Mouse (Mus musculus): ENCODE measurements at regions not wholly inside any gene's neighbourhood (a gene's known extent, or its start where the extent isn't known, plus 50 kb on each side); places are given as distances from the start of the nearest gene placed in this dataset.
"Not testable (repeated sequence)": the region's sequence is repeated elsewhere in the genome, so short reads cannot be mapped to it uniquely, and the experiment has no call there.

- H3K27me3 ChIP-seq (ENCODE audit: control insufficient read depth, insufficient read depth, low read length); H3K4me2 ChIP-seq (ENCODE audit: low read depth, low read length); H3K27ac ChIP-seq (replicated peaks; ENCODE audit: low read depth, low read length); H3K4me1 ChIP-seq (ENCODE audit: control insufficient read depth, insufficient read depth, low read length); H3K9me3 ChIP-seq (replicated peaks; ENCODE audit: control insufficient read depth, low read length); H3K4me3 ChIP-seq (ENCODE audit: low read depth, low read length); H3K36me3 ChIP-seq (replicated peaks; ENCODE audit: control insufficient read depth, insufficient read depth, low read depth, low read length); DNase-seq (ENCODE audit: low spot score); H3K9ac ChIP-seq (replicated peaks; ENCODE audit: low read length); ATAC-seq (replicated peaks; ENCODE audit: insufficient number of reproducible peaks, low FRiP score, low TSS enrichment, low read depth): not testable (repeated sequence)
- 84% methylated on average over 4 of the region's 4 CpGs for WGBS
Measured at GRCm38 (mm10) chr6:22789731-22790130, 85.6 kb upstream of the Ptprz1 start.

GRCm38 (mm10) chr6:22791801-22792200 lies 83.5 kb upstream of the Ptprz1 start:
- H3K4me3 ChIP-seq (ENCODE audit: low read depth, low read length), result no peak overlapping the region
- no peak overlapping the region for H3K9ac ChIP-seq (replicated peaks; ENCODE audit: low read length)
- DNase-seq (ENCODE audit: low spot score) (no peak), ATAC-seq (replicated peaks; ENCODE audit: insufficient number of reproducible peaks, low FRiP score, low TSS enrichment, low read depth) (no peak)
- no peaks in the 10 kb centered on the region for H3K9me3 ChIP-seq (replicated peaks; ENCODE audit: control insufficient read depth, low read length)
- WGBS, result 97% methylated on average over 4 of the region's 4 CpGs
- H3K4me2 ChIP-seq (ENCODE audit: low read depth, low read length), result no peak overlapping the region
- no peaks in the 10 kb centered on the region for H3K4me1 ChIP-seq (ENCODE audit: control insufficient read depth, insufficient read depth, low read length)
- no peaks in the 10 kb centered on the region for H3K27me3 ChIP-seq (ENCODE audit: control insufficient read depth, insufficient read depth, low read length)
- no peaks in the 10 kb centered on the region for H3K36me3 ChIP-seq (replicated peaks; ENCODE audit: control insufficient read depth, insufficient read depth, low read depth, low read length)
- no peak overlapping the region for H3K27ac ChIP-seq (replicated peaks; ENCODE audit: low read depth, low read length)

DNA sequence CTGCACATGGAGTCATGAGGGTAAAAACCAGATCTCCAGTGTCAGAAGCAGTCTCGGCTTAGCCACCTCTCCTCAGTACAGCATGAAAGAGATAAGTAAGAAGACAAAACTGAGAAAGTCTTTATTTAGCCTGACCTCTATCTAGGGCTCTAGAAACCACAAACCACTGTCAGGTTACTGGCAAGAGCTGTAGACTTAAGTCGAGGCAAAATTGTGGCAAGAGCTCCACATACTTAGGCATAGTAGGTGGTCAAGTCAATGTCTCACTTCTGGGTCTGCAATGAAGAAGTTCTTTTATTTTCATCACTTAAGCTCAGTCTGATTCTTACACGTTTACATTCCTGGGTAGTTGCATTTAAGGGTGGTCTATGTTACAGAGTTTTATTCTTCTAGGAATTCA lies 82.7 kb upstream of the Ptprz1 start:
- ATAC-seq (replicated peaks; ENCODE audit: insufficient number of reproducible peaks, low FRiP score, low TSS enrichment, low read depth) (no peak), DNase-seq (ENCODE audit: low spot score) (no peak)
- no peaks in the 10 kb centered on the region for H3K36me3 ChIP-seq (replicated peaks; ENCODE audit: control insufficient read depth, insufficient read depth, low read depth, low read length)
- H3K27me3 ChIP-seq (ENCODE audit: control insufficient read depth, insufficient read depth, low read length), result no peaks in the 10 kb centered on the region
- WGBS, result 77% methylated on average over 3 of the region's 3 CpGs
- no peak overlapping the region for H3K4me3 ChIP-seq (ENCODE audit: low read depth, low read length)
- H3K4me1 ChIP-seq (ENCODE audit: control insufficient read depth, insufficient read depth, low read length), result no peaks in the 10 kb centered on the region
- no peak overlapping the region for H3K4me2 ChIP-seq (ENCODE audit: low read depth, low read length)
- no peak overlapping the region for H3K27ac ChIP-seq (replicated peaks; ENCODE audit: low read depth, low read length)
- H3K9ac ChIP-seq (replicated peaks; ENCODE audit: low read length), result no peak overlapping the region
- H3K9me3 ChIP-seq (replicated peaks; ENCODE audit: control insufficient read depth, low read length), result no peaks in the 10 kb centered on the region

DNA sequence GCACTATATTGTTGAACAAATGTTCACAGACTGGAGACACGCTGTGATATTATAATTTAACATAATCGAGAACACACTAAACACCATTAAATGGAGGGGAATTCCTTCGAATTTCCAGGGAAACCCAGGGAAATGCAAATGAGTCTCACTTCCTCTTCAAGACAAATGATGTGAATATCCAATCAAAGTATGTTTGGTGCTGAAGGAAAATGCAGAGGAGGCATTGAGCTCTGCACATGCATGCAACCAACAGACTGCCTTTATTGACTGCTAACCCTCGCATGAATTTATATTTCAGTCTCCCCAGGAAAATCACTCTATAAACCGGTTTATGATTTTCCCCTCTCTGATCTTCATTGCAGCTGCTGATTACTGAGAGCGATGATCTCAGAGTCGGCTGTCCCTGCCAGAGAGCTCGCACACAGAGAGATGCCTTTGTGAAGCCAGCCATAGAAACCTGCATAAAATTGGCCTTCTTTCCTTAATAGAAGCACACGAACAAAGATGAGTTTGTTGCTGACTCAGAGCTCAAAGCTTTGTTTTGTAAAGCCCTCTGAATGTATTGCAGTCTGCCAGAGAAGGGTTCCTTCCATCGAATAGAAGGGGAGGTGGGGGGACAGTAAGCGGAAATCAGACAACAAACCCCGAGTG lies 81.1 kb upstream of the Ptprz1 start:
- ATAC-seq (replicated peaks; ENCODE audit: insufficient number of reproducible peaks, low FRiP score, low TSS enrichment, low read depth), result 0 out of 2 replicates have a peak, but pooled peaks have one; percentile 70
- no peak overlapping the region for H3K27ac ChIP-seq (replicated peaks; ENCODE audit: low read depth, low read length)

DNA sequence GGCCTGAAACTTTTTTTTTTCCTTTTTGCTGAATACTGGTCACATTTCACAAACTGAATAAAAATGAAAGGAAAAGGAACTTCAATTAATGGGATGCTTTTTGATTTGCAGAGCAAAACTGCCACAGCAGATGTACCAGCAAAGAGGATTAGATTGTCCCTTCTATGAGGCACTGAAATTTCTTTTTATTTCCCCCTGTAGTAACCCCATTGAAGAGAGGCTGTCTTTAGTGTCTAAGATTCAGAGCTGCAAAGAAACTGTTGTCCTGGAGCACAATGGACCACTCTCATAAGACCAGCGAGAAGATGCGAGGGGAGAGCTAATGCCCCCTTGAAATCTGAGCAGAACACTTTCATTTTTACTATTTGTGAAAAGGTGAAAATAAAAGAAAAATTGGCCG lies 80.5 kb upstream of the Ptprz1 start:
- DNase-seq (ENCODE audit: low spot score), result peak; percentile 28
- no peak overlapping the region for H3K9ac ChIP-seq (replicated peaks; ENCODE audit: low read length)
- WGBS, result 43% methylated on average over 3 of the region's 3 CpGs
- H3K27ac ChIP-seq (replicated peaks; ENCODE audit: low read depth, low read length), result no peak overlapping the region
- H3K4me1 ChIP-seq (ENCODE audit: control insufficient read depth, insufficient read depth, low read length), result no peaks in the 10 kb centered on the region
- H3K27me3 ChIP-seq (ENCODE audit: control insufficient read depth, insufficient read depth, low read length), result no peaks in the 10 kb centered on the region
- no peaks in the 10 kb centered on the region for H3K36me3 ChIP-seq (replicated peaks; ENCODE audit: control insufficient read depth, insufficient read depth, low read depth, low read length)
- no peak; the same call in 1 of the 2 replicates for ATAC-seq (replicated peaks; ENCODE audit: insufficient number of reproducible peaks, low FRiP score, low TSS enrichment, low read depth)
- H3K9me3 ChIP-seq (replicated peaks; ENCODE audit: control insufficient read depth, low read length), result no peaks in the 10 kb centered on the region
- no peak overlapping the region for H3K4me3 ChIP-seq (ENCODE audit: low read depth, low read length)
- no peak overlapping the region for H3K4me2 ChIP-seq (ENCODE audit: low read depth, low read length)

More for the DNA sequence above, 81.1 kb upstream of the Ptprz1 start:
- Histone ChIP-seq H3K9ac (replicated peaks; ENCODE audit: low read length) (no peak overlapping the region), H3K4me2 (ENCODE audit: low read depth, low read length) (no peak overlapping the region), H3K36me3 (replicated peaks; ENCODE audit: control insufficient read depth, insufficient read depth, low read depth, low read length) (no peaks in the 10 kb centered on the region), H3K4me3 (ENCODE audit: low read depth, low read length) (no peak overlapping the region), H3K4me1 (ENCODE audit: control insufficient read depth, insufficient read depth, low read length) (no peaks in the 10 kb centered on the region), H3K27me3 (ENCODE audit: control insufficient read depth, insufficient read depth, low read length) (no peaks in the 10 kb centered on the region), H3K9me3 (replicated peaks; ENCODE audit: control insufficient read depth, low read length) (no peaks in the 10 kb centered on the region)
- peak; percentile 52 for DNase-seq (ENCODE audit: low spot score)
- 38% methylated on average over 12 of the region's 12 CpGs for WGBS

GRCm38 (mm10) chr6:22795291-22795860 lies 79.9 kb upstream of the Ptprz1 start:
- no peaks in the 10 kb centered on the region for H3K27me3 ChIP-seq (ENCODE audit: control insufficient read depth, insufficient read depth, low read length)
- DNase-seq (ENCODE audit: low spot score) (no peak), ATAC-seq (replicated peaks; ENCODE audit: insufficient number of reproducible peaks, low FRiP score, low TSS enrichment, low read depth) (no peak; the same call in 1 of the 2 replicates)
- H3K36me3 ChIP-seq (replicated peaks; ENCODE audit: control insufficient read depth, insufficient read depth, low read depth, low read length), result no peaks in the 10 kb centered on the region
- H3K27ac ChIP-seq (replicated peaks; ENCODE audit: low read depth, low read length), result no peak overlapping the region
- 38% methylated on average over 6 of the region's 6 CpGs for WGBS
- H3K4me2 ChIP-seq (ENCODE audit: low read depth, low read length), result no peak overlapping the region
- H3K4me3 ChIP-seq (ENCODE audit: low read depth, low read length), result no peak overlapping the region
- H3K9me3 ChIP-seq (replicated peaks; ENCODE audit: control insufficient read depth, low read length), result no peaks in the 10 kb centered on the region
- no peaks in the 10 kb centered on the region for H3K4me1 ChIP-seq (ENCODE audit: control insufficient read depth, insufficient read depth, low read length)
- no peak overlapping the region for H3K9ac ChIP-seq (replicated peaks; ENCODE audit: low read length)

GRCm38 (mm10) chr6:22801908-22802307 lies 73.4 kb upstream of the Ptprz1 start:
- no peaks in the 10 kb centered on the region for H3K9me3 ChIP-seq (replicated peaks; ENCODE audit: control insufficient read depth, low read length)
- no peak for DNase-seq (ENCODE audit: low spot score)
- 75% methylated on average over 3 of the region's 3 CpGs for WGBS
- H3K4me3 ChIP-seq (ENCODE audit: low read depth, low read length), result no peak overlapping the region
- no peaks in the 10 kb centered on the region for H3K4me1 ChIP-seq (ENCODE audit: control insufficient read depth, insufficient read depth, low read length)
- no peak overlapping the region for H3K9ac ChIP-seq (replicated peaks; ENCODE audit: low read length)
- no peak overlapping the region for H3K27ac ChIP-seq (replicated peaks; ENCODE audit: low read depth, low read length)
- no peak for ATAC-seq (replicated peaks; ENCODE audit: insufficient number of reproducible peaks, low FRiP score, low TSS enrichment, low read depth)
- no peaks in the 10 kb centered on the region for H3K36me3 ChIP-seq (replicated peaks; ENCODE audit: control insufficient read depth, insufficient read depth, low read depth, low read length)
- H3K27me3 ChIP-seq (ENCODE audit: control insufficient read depth, insufficient read depth, low read length), result no peaks in the 10 kb centered on the region
- no peak overlapping the region for H3K4me2 ChIP-seq (ENCODE audit: low read depth, low read length)

DNA sequence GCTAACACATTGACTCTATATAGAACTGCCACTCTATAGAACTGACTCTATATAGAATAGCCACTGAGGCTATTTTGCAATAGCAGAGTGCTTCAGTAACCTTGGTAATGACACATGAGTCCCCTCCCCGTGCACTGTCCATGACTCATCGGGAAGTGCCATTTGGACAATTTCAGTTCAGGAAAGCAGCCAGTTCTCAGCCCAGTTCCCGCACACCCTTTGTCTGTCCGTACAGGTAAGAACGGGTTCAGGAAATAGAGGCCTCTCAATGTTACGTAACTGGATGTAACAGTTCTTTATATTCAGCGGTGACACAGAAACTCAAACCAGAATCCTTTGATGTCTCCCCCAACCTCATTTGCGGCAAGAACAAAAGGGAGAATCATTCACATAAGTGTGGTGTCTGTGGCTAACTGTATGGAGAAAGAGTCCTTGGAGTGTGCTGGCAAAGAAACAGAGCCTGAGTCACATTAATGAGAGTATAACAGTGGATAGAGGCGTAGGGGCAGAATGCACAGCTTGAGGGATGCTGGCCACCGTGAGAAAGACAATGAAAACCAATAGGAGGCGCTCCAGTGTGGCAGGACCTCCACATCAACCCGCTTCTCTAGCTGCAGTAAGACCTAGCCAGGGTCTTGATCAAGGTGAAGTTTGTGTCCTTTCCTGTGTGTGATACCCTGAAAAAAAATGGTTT lies 72.8 kb upstream of the Ptprz1 start:
- H3K9me3 ChIP-seq (replicated peaks; ENCODE audit: control insufficient read depth, low read length), result no peaks in the 10 kb centered on the region
- no peak overlapping the region for H3K4me2 ChIP-seq (ENCODE audit: low read depth, low read length)
- H3K9ac ChIP-seq (replicated peaks; ENCODE audit: low read length), result no peak overlapping the region
- WGBS, result 64% methylated on average over 12 of the region's 12 CpGs
- ATAC-seq (replicated peaks; ENCODE audit: insufficient number of reproducible peaks, low FRiP score, low TSS enrichment, low read depth) (peak; percentile 52), DNase-seq (ENCODE audit: low spot score) (no peak)
- no peak overlapping the region for H3K27ac ChIP-seq (replicated peaks; ENCODE audit: low read depth, low read length)
- no peaks in the 10 kb centered on the region for H3K4me1 ChIP-seq (ENCODE audit: control insufficient read depth, insufficient read depth, low read length)
- H3K27me3 ChIP-seq (ENCODE audit: control insufficient read depth, insufficient read depth, low read length), result no peaks in the 10 kb centered on the region
- H3K36me3 ChIP-seq (replicated peaks; ENCODE audit: control insufficient read depth, insufficient read depth, low read depth, low read length), result no peaks in the 10 kb centered on the region
- no peak overlapping the region for H3K4me3 ChIP-seq (ENCODE audit: low read depth, low read length)

Measured in embryonic facial prominence, embryonic 11.5 days (tissue).